Mouse (Mus musculus): ENCODE measurements around the gene Egr2. TPM values are rescaled to one million over a fixed set of nuclear protein-coding genes. Genes with fewer than 3 reads are reported as not detected.

Egr2 gene
- total RNA-seq, 1 experiment from 2014 or later = 5.2 TPM

GRCm38 (mm10) chr10:67585873-67586610 is 50.8 kb downstream of the Egr2 start:
- ATAC-seq (replicated peaks; ENCODE audit: insufficient number of reproducible peaks, low FRiP score, low TSS enrichment, poor library complexity, severe bottlenecking) = 0 out of 2 replicates have a peak, but pooled peaks have one; percentile 27

Other genes starting within 250 kb of the Egr2 start
- gene Ado, start 13.5 kb downstream of the Egr2 start, total RNA-seq (2017) = 9.8 to 11.6 TPM (median 11.4 TPM) in 3 replicates

Data from monocyte, adult 5-6 weeks (primary cell).